Mouse (Mus musculus) bone marrow macrophage, adult 2 months (primary cell): ENCODE measurements around the gene Dpf3.

Source experiments
- CTCF ChIP-seq: IDR thresholded peaks from 2 replicates; pipeline ENCODE4 v1.5.1; 2012; ENCODE audit warnings: low read depth, mild to moderate bottlenecking, low read length, moderate library complexity
- POLR2A ChIP-seq: IDR thresholded peaks from 2 replicates; pipeline ENCODE4 v1.6.1; 2012; ENCODE audit warnings: mild to moderate bottlenecking, low read depth, low read length, borderline replicate concordance

GRCm38 (mm10) chr12:83302320-83303153 lies 185.0 kb downstream of the Dpf3 start:
- TF ChIP-seq CTCF (no peak), POLR2A (no peak)
